Comparison of ENCODE assay signal across 14 mouse cellular contexts in genomic region chr15:83083530-83083929, GRCm38 (mm10). TPM values are rescaled to one million over a fixed set of nuclear protein-coding genes. Genes with fewer than 3 reads are reported as not detected.
A peak's percentile ranks its signal among the peaks of the same experiment; 100 is the strongest.
DNase-seq lines count a peak whose midpoint lies in the region; ATAC-seq lines count a peak whose summit lies in the region.
"Had no signal": no experiment of that assay in that cellular context is flagged by ENCODE, and none has a peak within 500 bp of the region (broad histone marks: within the 10 kb centered on the region; RNA-seq: fewer than 3 reads in every experiment).

No protein-coding gene starts in this region.

- peaks cover 23% of the 10 kb centered on the region for H3K27me3 ChIP-seq in forebrain, embryonic 12.5 days
- H3K27me3 ChIP-seq in forebrain, embryonic 10.5 days (ENCODE audit: poor library complexity, severe bottlenecking): peaks cover 36% of the 10 kb centered on the region
- no peaks in the 10 kb centered on the region for H3K27me3 ChIP-seq in hindbrain, embryonic 15.5 days
- H3K27me3 ChIP-seq in neural tube, embryonic 14.5 days (ENCODE audit: control insufficient read depth, insufficient read depth, low read length): no peaks in the 10 kb centered on the region; the same call in 1 of the 2 replicates
- H3K27me3 ChIP-seq in heart, embryonic 12.5 days (replicated peaks): 0 out of 2 replicates have a peak, but pooled peaks cover 7% of the 10 kb centered on the region
- H3K27me3 ChIP-seq: Patski had no signal

- no peak for DNase-seq in forebrain, embryonic 10.5 days (ENCODE audit: extremely low spot score, low spot score)
- peak; percentile 8 to 31 for DNase-seq in left cerebral cortex, postnatal 25 days (ENCODE audit: low spot score in 2 of 2)
- DNase-seq in left cerebral cortex, postnatal 4 days: no peak
- DNase-seq in lung, postnatal 14 days: no peak
- DNase-seq: cerebellum, adult 9-11 months; gastrocnemius, adult 2 months; thymus, adult 18-20 months had no signal

- no peak overlapping the region for H3K4me3 ChIP-seq in forebrain, embryonic 12.5 days (replicated peaks)
- H3K4me3 ChIP-seq in forebrain, embryonic 10.5 days: no peak overlapping the region
- peak overlapping the region; percentile 11 for H3K4me3 ChIP-seq in hindbrain, embryonic 15.5 days
- H3K4me3 ChIP-seq in neural tube, embryonic 14.5 days (ENCODE audit: low read depth, low read length): no peak overlapping the region
- H3K4me3 ChIP-seq in heart, embryonic 12.5 days: no peak overlapping the region
- H3K4me3 ChIP-seq: erythroblast, embryonic 14.5 days; gastrocnemius, adult 2 months had no signal

- no peak for ATAC-seq in forebrain, embryonic 12.5 days (ENCODE audit: low FRiP score)
- ATAC-seq in hindbrain, embryonic 15.5 days (ENCODE audit: low FRiP score, low read depth): no peak; the same call in 1 of the 2 replicates
- no peak for ATAC-seq in neural tube, embryonic 14.5 days (ENCODE audit: low read depth)
- ATAC-seq in heart, embryonic 12.5 days (ENCODE audit: insufficient number of reproducible peaks, low FRiP score): no peak
- ATAC-seq: Patski had no signal

- no peaks in the 10 kb centered on the region for H3K36me3 ChIP-seq in forebrain, embryonic 12.5 days (replicated peaks)
- H3K36me3 ChIP-seq in forebrain, embryonic 10.5 days (replicated peaks): no peaks in the 10 kb centered on the region
- H3K36me3 ChIP-seq in hindbrain, embryonic 15.5 days: no peaks in the 10 kb centered on the region
- no peaks in the 10 kb centered on the region for H3K36me3 ChIP-seq in neural tube, embryonic 14.5 days (ENCODE audit: control insufficient read depth, insufficient read depth, low read length)
- H3K36me3 ChIP-seq in heart, embryonic 12.5 days: no peaks in the 10 kb centered on the region

- no peaks in the 10 kb centered on the region for H3K9me3 ChIP-seq in forebrain, embryonic 12.5 days
- no peaks in the 10 kb centered on the region for H3K9me3 ChIP-seq in forebrain, embryonic 10.5 days
- no peaks in the 10 kb centered on the region for H3K9me3 ChIP-seq in hindbrain, embryonic 15.5 days
- no peaks in the 10 kb centered on the region for H3K9me3 ChIP-seq in neural tube, embryonic 14.5 days (ENCODE audit: control insufficient read depth, low read length)
- no peaks in the 10 kb centered on the region for H3K9me3 ChIP-seq in heart, embryonic 12.5 days (replicated peaks)

- WGBS in forebrain, embryonic 12.5 days: 57% methylated on average over 5 of the region's 5 CpGs
- WGBS in forebrain, embryonic 10.5 days: 75% methylated on average over 5 of the region's 5 CpGs
- 39% methylated on average over 5 of the region's 5 CpGs for WGBS in hindbrain, embryonic 15.5 days
- 52% methylated on average over 5 of the region's 5 CpGs for WGBS in neural tube, embryonic 14.5 days
- 61% methylated on average over 5 of the region's 5 CpGs for WGBS in heart, embryonic 12.5 days

- no peak overlapping the region for H3K4me2 ChIP-seq in forebrain, embryonic 12.5 days
- peak overlapping the region; percentile 48 for H3K4me2 ChIP-seq in hindbrain, embryonic 15.5 days
- no peak overlapping the region for H3K4me2 ChIP-seq in neural tube, embryonic 14.5 days (ENCODE audit: low read depth, low read length)
- H3K4me2 ChIP-seq in heart, embryonic 12.5 days: no peak overlapping the region
- H3K4me2 ChIP-seq: lung, embryonic 14.5 days had no signal

- H3K4me1 ChIP-seq in forebrain, embryonic 12.5 days: peaks cover 22% of the 10 kb centered on the region
- peaks cover 27% of the 10 kb centered on the region for H3K4me1 ChIP-seq in forebrain, embryonic 10.5 days
- peaks cover 12% of the 10 kb centered on the region for H3K4me1 ChIP-seq in hindbrain, embryonic 15.5 days (replicated peaks)
- H3K4me1 ChIP-seq in neural tube, embryonic 14.5 days (ENCODE audit: control insufficient read depth, insufficient read depth, low read length): no peaks in the 10 kb centered on the region
- peaks cover 18% of the 10 kb centered on the region for H3K4me1 ChIP-seq in heart, embryonic 12.5 days (replicated peaks)

- H3K9ac ChIP-seq in forebrain, embryonic 12.5 days: no peak overlapping the region
- peak overlapping the region; percentile 16 for H3K9ac ChIP-seq in hindbrain, embryonic 15.5 days
- H3K9ac ChIP-seq in neural tube, embryonic 14.5 days (replicated peaks; ENCODE audit: low read depth, low read length): no peak overlapping the region
- H3K9ac ChIP-seq in heart, embryonic 12.5 days: no peak overlapping the region
- H3K9ac ChIP-seq: lung, embryonic 14.5 days had no signal

- peak overlapping the region; percentile 66 for H3K27ac ChIP-seq in forebrain, embryonic 12.5 days
- no peak overlapping the region for H3K27ac ChIP-seq in forebrain, embryonic 10.5 days
- H3K27ac ChIP-seq in hindbrain, embryonic 15.5 days (replicated peaks): peak overlapping the region; percentile 67
- H3K27ac ChIP-seq in neural tube, embryonic 14.5 days (ENCODE audit: low read depth, low read length): peak overlapping the region; percentile 1; the same call in 1 of the 2 replicates
- H3K27ac ChIP-seq in heart, embryonic 12.5 days (ENCODE audit: poor library complexity, severe bottlenecking): no peak overlapping the region
- H3K27ac ChIP-seq: gastrocnemius, adult 2 months had no signal

- intact Hi-C loops in left cerebral cortex, postnatal 25 days (cut with DNase I): no loop called here
- intact Hi-C loops in left cerebral cortex, postnatal 4 days (cut with DNase I): no loop called here

RNA-seq across cellular contexts. Expression of gene Serhl, which starts 5.8 kb away (rescaled TPM):
- polyA plus RNA-seq in forebrain, embryonic 12.5 days (2016; fragmentation: Nextera tagmentation; extraction: Ambion mirVana): 36.0 and 45.4 TPM in 2 replicates
- polyA plus RNA-seq in forebrain, embryonic 10.5 days (2016; fragmentation: Nextera tagmentation; extraction: Ambion mirVana): 49.7 and 51.8 TPM in 2 replicates
- 1 to 10 TPM; 8.3 to 9.8 TPM for total RNA-seq in left cerebral cortex, postnatal 25 days (2021)
- 1 to 10 TPM; 5.1 to 7.3 TPM for total RNA-seq in left cerebral cortex, postnatal 4 days (2021)
- 29.7 and 31.0 TPM in 2 replicates for polyA plus RNA-seq in hindbrain, embryonic 15.5 days (2015; fragmentation: Nextera tagmentation; extraction: Ambion mirVana)
- polyA plus RNA-seq in neural tube, embryonic 14.5 days (2014; fragmentation: Nextera tagmentation; extraction: Ambion mirVana): 22.3 and 37.8 TPM in 2 replicates
- polyA plus RNA-seq in heart, embryonic 12.5 days (2016; fragmentation: Nextera tagmentation; extraction: Ambion mirVana): 58.9 and 68.8 TPM in 2 replicates

RNA-seq across cellular contexts. Expression of gene Rrp7a, which starts 39.1 kb away (rescaled TPM):
- 64.8 and 65.9 TPM in 2 replicates for polyA plus RNA-seq in forebrain, embryonic 12.5 days (2016; fragmentation: Nextera tagmentation; extraction: Ambion mirVana)
- 81.9 and 86.5 TPM in 2 replicates for polyA plus RNA-seq in forebrain, embryonic 10.5 days (2016; fragmentation: Nextera tagmentation; extraction: Ambion mirVana)
- total RNA-seq in left cerebral cortex, postnatal 25 days (2021): 100 to 1,000 TPM; 140 to 161 TPM
- 100 to 1,000 TPM; 125 to 127 TPM for total RNA-seq in left cerebral cortex, postnatal 4 days (2021)
- polyA plus RNA-seq in hindbrain, embryonic 15.5 days (2015; fragmentation: Nextera tagmentation; extraction: Ambion mirVana): 74.7 and 78.9 TPM in 2 replicates
- 52.1 and 70.5 TPM in 2 replicates for polyA plus RNA-seq in neural tube, embryonic 14.5 days (2014; fragmentation: Nextera tagmentation; extraction: Ambion mirVana)
- polyA plus RNA-seq in heart, embryonic 12.5 days (2016; fragmentation: Nextera tagmentation; extraction: Ambion mirVana): 39.3 and 44.8 TPM in 2 replicates

RNA-seq across cellular contexts. Expression of gene Nfam1, which starts 50.4 kb away (rescaled TPM):
- polyA plus RNA-seq in forebrain, embryonic 12.5 days (2016; fragmentation: Nextera tagmentation; extraction: Ambion mirVana): 1.4 and 1.7 TPM in 2 replicates
- polyA plus RNA-seq in forebrain, embryonic 10.5 days (2016; fragmentation: Nextera tagmentation; extraction: Ambion mirVana): 1.6 and 2.3 TPM in 2 replicates
- 1 to 10 TPM; 2.0 to 2.8 TPM for total RNA-seq in left cerebral cortex, postnatal 25 days (2021)
- 1 to 10 TPM; 2.0 to 2.1 TPM for total RNA-seq in left cerebral cortex, postnatal 4 days (2021)
- polyA plus RNA-seq in hindbrain, embryonic 15.5 days (2015; fragmentation: Nextera tagmentation; extraction: Ambion mirVana): 2.1 and 2.7 TPM in 2 replicates
- polyA plus RNA-seq in neural tube, embryonic 14.5 days (2014; fragmentation: Nextera tagmentation; extraction: Ambion mirVana): 0.31 and 1.8 TPM in 2 replicates
- 1.7 and 1.9 TPM in 2 replicates for polyA plus RNA-seq in heart, embryonic 12.5 days (2016; fragmentation: Nextera tagmentation; extraction: Ambion mirVana)
- polyA plus RNA-seq: Patski had no signal

Comparison
In these comparisons a context has a peak if more than half of its experiments do, and no peak if none do; other contexts are left out.
1. H3K27ac ChIP-seq: peak in forebrain, embryonic 12.5 days (single experiment), hindbrain, embryonic 15.5 days (single experiment) and neural tube, embryonic 14.5 days (single experiment); none in forebrain, embryonic 10.5 days (single experiment) and heart, embryonic 12.5 days (single experiment).
2. DNase-seq: peak in left cerebral cortex, postnatal 25 days (2 of 2); none in forebrain, embryonic 10.5 days (single experiment), left cerebral cortex, postnatal 4 days (single experiment) and lung, postnatal 14 days (single experiment).